Mouse (Mus musculus) erythroid progenitor cell, adult 5-6 weeks (primary cell): Measurements from ENCODE around the gene Yy1. TPM values are rescaled to one million over a fixed set of nuclear protein-coding genes. Genes with fewer than 3 reads are reported as not detected.
"Not testable (repeated sequence)": the region's sequence is repeated elsewhere in the genome, so short reads cannot be mapped to it uniquely, and the experiment has no call there.

Experiments used
- ATAC-seq: replicated peaks from 2 replicates; pipeline ENCODE4 v1.8.0; 2016; ENCODE audit warnings: moderate number of reproducible peaks, mild to moderate bottlenecking, moderate TSS enrichment, inconsistent platforms; ENCODE audit not compliant: poor library complexity, low FRiP score, severe bottlenecking
- total RNA-seq, 2 experiments: library from RNA; stranded (forward) in 1 of 2; stranded (reverse) in 1 of 2; fragments of 150-400 nt in 1 of 2; fragments of 186-747, 209-891 nt in 1 of 2; gene quantifications; 2 replicates each; pipeline versions ENCODE4 v1.2.3 to v1.2.4; 2015 to 2017; ENCODE audit warnings: low replicate concordance in 2 of 2

The Yy1 gene
- total RNA-seq, 2 experiments from 2014 or later: 44.4 to 62.9 TPM

DNA sequence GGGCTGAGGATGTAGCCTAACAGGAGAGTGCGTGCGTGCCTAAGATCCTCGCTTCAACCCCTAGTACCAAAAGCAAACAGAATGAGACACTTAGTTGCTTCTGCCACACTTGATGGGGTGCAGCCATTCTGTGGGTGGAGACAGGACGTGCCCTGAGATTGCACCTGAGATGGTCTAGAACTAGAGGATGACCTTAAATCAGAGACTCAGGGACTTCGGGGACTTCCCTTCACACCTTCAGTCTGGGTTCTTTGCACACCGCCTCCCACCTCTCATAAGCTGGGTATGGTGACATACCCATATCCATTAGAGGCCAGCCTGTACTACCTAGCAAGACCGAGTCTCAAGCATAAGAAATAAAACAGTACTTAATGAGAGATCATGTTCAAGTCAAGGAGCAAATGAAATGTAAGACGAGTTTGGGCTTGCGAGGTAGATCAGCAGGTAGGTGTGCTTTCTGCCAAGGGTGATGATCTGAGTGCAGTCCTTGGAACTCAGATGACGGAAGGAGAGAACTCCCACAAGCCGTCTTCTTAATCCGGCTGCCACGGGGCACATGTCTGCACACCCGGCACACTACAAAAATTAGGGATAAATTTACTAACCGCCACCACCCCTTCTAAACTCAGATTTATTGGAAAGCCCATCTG, 31.6 kb downstream of the Yy1 start:
- ATAC-seq: no peak

GRCm38 (mm10) chr12:108825561-108826224, 32.9 kb downstream of the Yy1 start:
- no peak for ATAC-seq

- no peak for ATAC-seq
Observed at GRCm38 (mm10) chr12:108826282-108826957, 33.6 kb downstream of the Yy1 start.

GRCm38 (mm10) chr12:108826958-108827535, 34.3 kb downstream of the Yy1 start:
- ATAC-seq: no peak

GRCm38 (mm10) chr12:108827641-108828040, 34.9 kb downstream of the Yy1 start:
- no peak for ATAC-seq

DNA sequence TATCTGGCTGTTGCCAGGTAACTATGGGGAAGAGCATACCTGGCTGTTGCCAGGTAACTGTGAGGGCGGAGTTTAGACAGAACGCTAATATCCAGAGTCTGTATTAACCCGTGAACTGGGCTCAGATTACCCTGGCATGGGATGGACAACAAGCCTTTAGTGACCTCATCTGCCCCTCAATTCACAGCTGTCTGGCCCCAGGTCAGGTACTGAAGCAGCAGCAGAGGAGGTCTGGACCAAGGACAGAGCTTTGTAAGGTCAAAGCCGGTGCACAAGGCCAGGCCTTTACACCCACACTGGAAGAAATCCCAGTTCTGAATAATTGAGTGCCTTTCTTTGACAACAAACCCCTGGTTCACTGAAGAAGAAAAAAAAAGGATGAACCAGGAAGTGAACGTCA, 36.9 kb downstream of the Yy1 start:
- no peak for ATAC-seq

DNA sequence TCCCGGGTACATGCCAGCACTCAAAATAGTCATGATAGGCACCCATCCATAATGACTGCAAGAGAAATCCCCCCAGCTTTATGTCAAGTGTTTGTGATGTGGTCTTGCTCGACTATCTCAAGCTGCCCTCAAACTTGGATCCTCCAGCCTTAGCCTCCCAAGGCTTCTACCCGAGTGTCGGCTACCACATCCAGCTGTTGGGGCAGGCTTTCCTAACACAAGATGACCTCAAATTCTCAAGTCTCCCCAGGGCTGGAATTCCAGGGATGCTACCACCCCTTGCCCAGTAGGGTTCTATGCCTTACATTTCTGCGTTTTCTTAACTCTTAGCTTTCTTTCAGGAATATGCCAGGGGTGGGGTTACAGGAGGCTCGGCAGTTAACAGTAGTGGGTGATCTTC, 37.6 kb downstream of the Yy1 start:
- ATAC-seq: no peak

- no peak for ATAC-seq
Observed at GRCm38 (mm10) chr12:108831966-108832643, 39.3 kb downstream of the Yy1 start.

GRCm38 (mm10) chr12:108832851-108833250, 40.1 kb downstream of the Yy1 start:
- no peak for ATAC-seq

DNA sequence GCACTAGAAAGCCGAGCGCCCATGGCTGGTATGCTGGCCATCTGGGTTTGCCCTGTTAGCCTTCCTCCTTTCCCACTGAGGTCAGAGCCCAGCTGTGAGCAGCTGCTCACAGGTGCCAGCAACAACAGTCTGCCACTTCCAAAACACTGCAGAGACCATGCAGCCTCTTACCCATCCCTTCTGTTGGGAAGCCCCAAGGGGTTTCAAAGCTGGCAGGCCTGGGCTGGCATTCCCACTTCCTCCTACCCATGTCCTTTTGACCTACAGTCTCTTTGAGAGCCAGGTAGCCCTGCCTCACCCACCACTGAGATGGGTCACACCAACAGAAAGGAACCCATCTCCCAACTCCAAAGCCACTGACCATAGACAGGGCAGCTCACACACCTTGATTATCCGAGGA, 40.6 kb downstream of the Yy1 start:
- ATAC-seq: no peak

- ATAC-seq: no peak
Observed at GRCm38 (mm10) chr12:108834337-108834736, 41.6 kb downstream of the Yy1 start.

DNA sequence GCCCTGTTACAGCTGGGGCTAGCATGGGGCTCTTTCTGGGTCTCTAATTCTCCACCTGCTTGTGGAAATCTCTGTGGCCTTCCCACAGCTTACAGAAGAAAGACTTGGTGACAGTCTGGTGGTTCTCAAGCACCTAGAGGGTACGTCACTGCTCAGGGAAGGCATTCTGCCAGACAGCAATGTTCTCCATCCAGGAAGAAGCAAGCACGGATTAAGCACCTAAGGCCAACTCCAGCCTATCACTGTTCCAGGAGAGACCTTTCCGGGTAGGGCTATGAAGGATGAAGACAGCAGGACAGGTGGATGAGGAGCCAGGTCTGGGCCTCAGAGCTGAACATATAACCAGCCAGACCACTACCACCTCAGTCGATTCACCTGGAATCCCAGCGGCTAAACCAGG, 42.0 kb downstream of the Yy1 start:
- ATAC-seq: no peak

DNA sequence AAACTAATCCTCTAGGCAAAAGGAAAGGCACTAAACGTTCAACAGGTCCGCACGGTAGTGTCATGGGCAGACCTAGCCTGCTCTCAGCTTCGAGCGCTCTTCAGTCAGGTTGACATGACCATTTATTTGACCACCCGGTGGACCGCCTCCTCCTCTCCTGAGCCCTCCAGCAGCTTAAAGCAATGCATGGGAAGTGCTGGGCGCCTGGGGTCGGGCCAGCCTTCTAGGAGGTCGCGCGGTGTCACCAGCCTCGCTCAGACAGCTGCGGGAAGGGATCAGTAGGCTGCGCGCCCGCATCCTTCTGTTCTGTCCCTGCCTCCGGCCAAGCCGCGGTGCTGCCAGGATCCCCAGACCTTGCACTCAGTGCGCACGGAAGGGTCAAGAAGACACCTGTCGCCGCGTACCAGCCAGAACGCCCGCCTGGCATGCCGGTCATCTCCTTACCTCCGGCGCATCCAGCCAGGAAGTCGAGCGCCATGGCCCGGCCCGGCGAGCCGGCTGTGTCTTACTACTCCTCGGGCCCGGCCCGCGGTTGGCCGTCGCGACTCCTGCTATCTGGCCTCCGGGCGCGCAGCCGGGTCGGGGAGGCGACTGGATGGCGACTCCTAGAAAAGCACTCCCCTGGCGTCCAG, 42.6 kb downstream of the Yy1 start:
- peak; percentile 6; the same call in 1 of the 2 replicates for ATAC-seq

GRCm38 (mm10) chr12:108835840-108836409, 43.2 kb downstream of the Yy1 start, which contains the start of the genes Slc25a29 and Slc25a47:
Gene Slc25a29, minus strand, starts transcription at chr12:108835883.
Gene Slc25a47, plus strand, starts transcription at chr12:108836046.
- ATAC-seq: peak; percentile 99

GRCm38 (mm10) chr12:108836722-108837121, 43.9 kb downstream of the Yy1 start:
- no peak for ATAC-seq

GRCm38 (mm10) chr12:108841181-108841580, 48.4 kb downstream of the Yy1 start:
- ATAC-seq: no peak

GRCm38 (mm10) chr12:108842663-108843062, 49.9 kb downstream of the Yy1 start:
- no peak for ATAC-seq

- ATAC-seq: not testable (repeated sequence)
Observed at GRCm38 (mm10) chr12:108848033-108848432, 55.3 kb downstream of the Yy1 start.

DNA sequence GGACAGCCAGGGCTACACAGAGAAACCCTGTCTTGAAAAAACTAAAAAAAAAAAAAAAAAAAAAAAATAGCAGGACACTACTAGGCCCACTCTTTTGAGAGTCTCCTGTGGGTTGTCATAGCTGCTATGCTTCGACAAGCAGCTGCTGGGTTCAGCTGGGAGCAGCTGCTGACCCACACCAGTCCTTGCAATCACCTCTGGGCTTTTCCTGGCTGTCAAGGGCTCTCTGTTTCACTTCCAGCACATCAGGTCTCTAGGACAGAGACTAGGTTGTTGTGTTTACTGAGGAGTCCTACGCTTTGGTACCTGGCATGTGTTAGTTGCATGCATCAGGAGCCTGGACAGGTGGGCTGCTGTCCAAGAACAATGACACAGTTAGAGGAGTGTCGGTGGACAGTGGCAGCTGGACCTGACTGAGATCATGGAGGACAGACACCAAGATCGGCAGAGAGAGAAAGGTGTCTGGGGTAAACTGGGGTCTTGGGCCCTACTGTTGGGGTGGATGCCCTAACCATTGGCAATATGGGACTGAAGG, 56.8 kb downstream of the Yy1 start:
- ATAC-seq: no peak
